Mouse (Mus musculus): ENCODE measurements around the gene Nupr1.

The Nupr1 gene

GRCm38 (mm10) chr7:126643244-126643617 is 12.6 kb upstream of the Nupr1 start:
- peak; percentile 71 for DNase-seq (ENCODE audit: low spot score)

DNA sequence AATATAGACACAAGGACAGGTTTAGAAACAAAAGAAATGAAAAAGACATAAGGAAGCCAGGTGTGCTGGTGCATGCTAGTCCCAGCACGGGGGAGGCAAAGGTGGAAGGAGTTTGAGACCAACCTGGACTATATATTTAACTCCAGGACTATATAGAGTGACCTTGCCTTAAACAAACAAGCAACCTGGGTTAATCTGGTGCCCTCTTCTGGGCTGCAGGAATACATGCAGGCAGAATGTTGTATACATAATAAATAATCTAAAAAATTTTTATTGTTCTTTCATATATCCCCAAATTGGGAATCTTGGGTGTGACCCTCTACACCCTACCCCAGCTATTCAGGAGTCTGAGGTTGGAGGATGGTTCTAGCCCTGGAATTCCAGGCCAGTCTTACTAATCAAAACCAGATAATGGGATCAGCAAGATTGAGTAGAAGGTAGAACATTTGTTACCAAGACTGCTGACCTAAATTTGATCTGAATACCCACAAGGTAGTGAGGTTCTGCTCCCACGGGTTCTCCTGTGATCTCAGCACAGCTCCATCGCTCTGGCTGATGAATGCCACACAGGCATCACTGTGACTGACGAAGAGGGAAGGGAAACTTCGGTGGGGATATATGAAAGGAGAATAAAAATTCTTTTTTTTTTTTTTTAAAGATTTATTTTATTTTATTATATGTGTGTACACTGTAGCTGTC is 12.0 kb upstream of the Nupr1 start:
- DNase-seq (ENCODE audit: low spot score): no peak

GRCm38 (mm10) chr7:126636733-126637520 is 6.3 kb upstream of the Nupr1 start:
- DNase-seq (ENCODE audit: low spot score): peak; percentile 80

- no peak for DNase-seq (ENCODE audit: low spot score)
Observed at GRCm38 (mm10) chr7:126635375-126635774, 4.7 kb upstream of the Nupr1 start.

DNA sequence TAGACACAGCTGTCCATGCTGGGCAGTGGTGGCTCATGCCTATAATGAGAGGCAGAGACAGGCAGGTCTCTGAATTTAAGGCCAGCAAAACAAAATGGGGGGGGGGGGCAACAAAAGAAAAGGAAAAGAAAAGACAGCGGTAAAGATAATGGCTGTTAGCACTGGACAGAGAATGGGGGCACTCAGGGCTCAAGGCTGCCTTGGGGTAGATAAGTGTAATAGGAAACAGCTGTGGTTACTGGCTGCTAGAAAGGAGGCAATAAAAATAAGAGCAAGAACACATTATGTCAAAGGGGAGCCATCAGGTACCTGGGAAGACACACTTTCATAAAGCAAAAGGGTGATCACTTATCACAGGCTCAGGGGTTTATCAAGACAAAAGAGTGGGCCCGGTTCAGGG is 1.8 kb upstream of the Nupr1 start:
- no peak for DNase-seq (ENCODE audit: low spot score)

GRCm38 (mm10) chr7:126629915-126630314 is 746 bp downstream of the Nupr1 start:
- no peak for DNase-seq (ENCODE audit: low spot score)

DNA sequence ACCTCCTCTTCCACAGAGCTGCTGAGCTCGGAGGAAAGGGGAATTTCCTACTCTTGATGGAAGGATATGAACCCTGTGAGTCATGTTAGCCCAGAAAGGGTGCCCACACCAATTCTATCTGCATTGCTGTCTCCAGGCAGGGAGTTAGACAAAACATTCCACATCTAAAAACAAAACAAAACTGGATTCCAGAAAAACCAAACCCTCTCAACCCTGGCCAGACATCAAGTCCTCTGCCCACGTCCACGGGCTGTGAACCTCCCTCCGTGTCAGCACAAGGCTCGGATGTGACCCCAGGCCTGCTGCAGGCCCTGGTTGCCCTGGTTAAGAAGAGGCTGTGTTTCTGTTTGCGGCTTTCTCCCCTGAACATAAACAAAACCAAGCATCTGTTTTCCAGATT is 2.5 kb downstream of the Nupr1 start:
- no peak for DNase-seq (ENCODE audit: low spot score)

DNA sequence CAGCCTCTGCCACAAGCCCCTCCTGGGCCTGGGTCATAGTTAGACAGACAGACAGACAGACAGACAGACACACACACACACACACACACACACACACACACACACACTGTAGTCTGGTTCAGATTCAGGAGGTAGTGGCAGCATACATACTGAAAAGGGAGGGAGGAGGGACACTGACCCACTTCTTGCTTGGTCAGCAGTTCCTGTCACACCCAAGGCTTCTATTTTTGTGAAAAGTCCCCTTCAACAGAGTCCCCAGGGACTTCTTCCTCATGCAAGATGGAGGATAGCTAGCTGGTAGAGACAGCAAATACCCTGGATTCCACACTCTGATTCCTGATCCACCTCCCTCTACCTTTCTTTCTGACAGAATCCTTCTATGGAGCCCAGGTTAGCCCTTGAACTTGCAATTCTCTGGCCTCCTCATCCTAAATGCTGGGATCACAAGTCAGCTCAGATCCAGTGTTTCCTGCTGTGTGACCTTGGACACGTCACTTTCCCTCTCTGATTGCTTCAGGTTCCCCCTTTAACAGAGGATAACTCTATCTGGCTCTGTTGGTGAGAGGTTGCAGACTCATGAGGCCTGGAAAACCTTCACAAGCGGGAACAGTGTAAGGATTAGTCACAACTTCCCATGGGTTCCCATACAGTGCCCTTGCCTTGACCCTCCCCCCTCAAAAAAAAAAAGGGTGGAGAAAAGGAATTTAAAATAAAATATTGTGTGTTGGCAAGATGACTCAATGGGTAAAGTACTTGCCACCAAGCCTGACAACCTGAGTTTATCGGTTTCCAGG is 4.7 kb downstream of the Nupr1 start:
- DNase-seq (ENCODE audit: low spot score): no peak

DNA sequence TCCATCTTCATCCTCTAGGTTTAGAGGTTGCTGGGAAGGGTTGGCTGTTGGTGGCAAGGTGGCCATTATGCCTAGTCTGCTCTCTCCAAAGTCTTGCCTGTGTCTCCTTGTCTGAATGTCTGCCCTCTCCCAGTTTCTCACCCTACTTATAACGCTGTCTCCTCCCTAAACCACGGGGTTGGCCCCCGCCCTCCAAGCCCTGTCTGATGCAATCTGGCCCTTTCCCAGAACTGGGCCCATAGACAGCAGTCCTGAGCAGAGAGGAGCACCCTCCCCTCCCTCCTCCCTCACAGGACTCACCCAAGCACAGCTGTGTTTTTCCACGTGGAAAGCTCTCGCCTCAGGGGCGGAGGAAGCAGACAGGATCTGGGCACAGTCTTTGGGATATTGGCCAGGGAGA is 5.3 kb downstream of the Nupr1 start:
- peak; percentile 95 for DNase-seq (ENCODE audit: low spot score)

- peak; percentile 30 for DNase-seq (ENCODE audit: low spot score)
Observed at GRCm38 (mm10) chr7:126624774-126625173, 5.9 kb downstream of the Nupr1 start.

DNA sequence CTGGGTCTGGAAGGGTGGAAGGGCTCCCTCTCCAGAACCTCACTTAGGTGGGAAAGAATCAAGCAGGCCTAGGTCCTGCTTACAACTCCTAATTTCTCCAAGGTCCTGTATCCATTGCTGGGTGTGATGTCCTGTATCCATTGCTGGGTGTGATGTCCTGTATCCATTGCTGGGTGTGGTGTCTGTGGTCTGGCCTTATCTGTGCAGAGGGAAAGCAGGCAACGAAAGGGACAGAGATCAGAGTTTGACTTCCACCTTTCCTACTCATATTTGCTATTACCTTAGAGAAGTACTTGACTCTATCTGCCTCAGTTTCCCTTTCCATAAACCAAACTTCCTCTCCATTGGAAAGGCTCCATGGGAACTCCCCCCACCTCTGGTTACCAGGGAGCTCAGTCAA is 7.3 kb downstream of the Nupr1 start:
- no peak for DNase-seq (ENCODE audit: low spot score)

DNA sequence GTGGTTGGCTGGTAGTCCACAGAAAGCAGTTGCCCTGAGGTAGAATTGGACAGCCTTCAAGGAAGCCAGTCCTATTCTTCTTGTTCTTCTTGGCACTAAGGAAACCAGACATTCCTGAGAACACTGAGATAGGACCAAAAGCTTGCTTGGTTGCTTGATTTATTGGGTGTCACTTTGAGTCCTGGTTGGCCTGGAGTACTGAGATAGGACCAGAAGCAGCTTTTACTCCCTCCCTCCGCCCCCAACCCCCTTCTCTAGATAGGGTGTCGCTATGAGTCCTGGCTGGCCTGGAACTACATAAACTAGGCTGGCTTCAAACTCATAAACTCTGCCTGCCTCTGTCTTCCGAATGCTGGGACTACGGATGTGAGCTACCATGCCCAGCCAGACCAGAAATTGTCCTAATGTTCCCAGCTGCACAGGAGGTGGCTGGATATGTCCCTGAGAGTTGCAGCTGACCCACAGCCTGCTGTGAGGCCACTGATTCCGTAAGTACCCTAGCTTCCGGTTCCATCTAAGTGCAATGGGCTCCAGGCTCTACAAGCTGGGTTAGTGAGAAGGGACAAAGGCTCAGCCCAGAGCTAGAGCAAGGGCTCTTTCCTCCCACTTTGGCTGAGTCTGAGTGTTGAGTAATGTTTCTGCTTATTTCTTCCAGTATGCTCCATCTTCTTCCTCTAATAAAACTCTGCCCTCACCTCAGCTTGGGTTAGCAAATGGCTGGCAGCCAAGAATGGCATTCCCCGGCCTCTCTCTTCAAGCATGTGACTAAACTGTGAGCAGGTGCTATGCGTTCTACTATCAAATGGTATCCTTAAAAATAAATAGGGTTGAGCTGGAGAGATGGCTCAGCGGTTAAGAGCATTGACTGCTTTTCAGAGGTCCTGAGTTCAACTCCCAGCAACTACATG is 9.0 kb downstream of the Nupr1 start:
- peak; percentile 53 for DNase-seq (ENCODE audit: low spot score)

- DNase-seq (ENCODE audit: low spot score): no peak
Observed at GRCm38 (mm10) chr7:126619559-126620275, 10.9 kb downstream of the Nupr1 start.

GRCm38 (mm10) chr7:126616707-126617106 is 14.0 kb downstream of the Nupr1 start:
- DNase-seq (ENCODE audit: low spot score): no peak

- DNase-seq (ENCODE audit: low spot score): no peak
Observed at GRCm38 (mm10) chr7:126612736-126613135, 17.9 kb downstream of the Nupr1 start.

GRCm38 (mm10) chr7:126607796-126608195 is 22.9 kb downstream of the Nupr1 start:
- no peak for DNase-seq (ENCODE audit: low spot score)

- DNase-seq (ENCODE audit: low spot score): no peak
Observed at GRCm38 (mm10) chr7:126607064-126607463, 23.6 kb downstream of the Nupr1 start.

- DNase-seq (ENCODE audit: low spot score): no peak
Observed at GRCm38 (mm10) chr7:126606611-126607010, 24.1 kb downstream of the Nupr1 start.

DNA sequence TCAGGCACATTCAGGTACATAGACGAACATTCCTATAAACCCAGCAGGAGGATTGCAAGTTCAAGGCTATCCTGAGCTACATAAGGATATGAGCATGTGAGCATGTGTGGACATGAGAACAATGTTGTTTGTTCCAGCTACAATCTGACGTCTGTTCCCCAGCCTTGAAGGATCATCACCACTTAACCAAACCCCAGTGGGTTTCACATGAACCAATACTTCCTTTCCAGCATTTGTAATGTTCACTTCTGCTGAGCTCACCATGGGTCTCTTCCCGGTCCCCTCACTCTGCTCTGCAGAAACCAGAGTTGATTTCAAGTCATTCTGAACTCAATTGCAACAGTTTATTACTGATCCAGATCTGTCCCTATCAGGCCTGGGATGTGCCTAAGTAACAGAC is 28.0 kb downstream of the Nupr1 start:
- no peak for DNase-seq (ENCODE audit: low spot score)

GRCm38 (mm10) chr7:126601896-126602295 is 28.8 kb downstream of the Nupr1 start:
- no peak for DNase-seq (ENCODE audit: low spot score)

DNA sequence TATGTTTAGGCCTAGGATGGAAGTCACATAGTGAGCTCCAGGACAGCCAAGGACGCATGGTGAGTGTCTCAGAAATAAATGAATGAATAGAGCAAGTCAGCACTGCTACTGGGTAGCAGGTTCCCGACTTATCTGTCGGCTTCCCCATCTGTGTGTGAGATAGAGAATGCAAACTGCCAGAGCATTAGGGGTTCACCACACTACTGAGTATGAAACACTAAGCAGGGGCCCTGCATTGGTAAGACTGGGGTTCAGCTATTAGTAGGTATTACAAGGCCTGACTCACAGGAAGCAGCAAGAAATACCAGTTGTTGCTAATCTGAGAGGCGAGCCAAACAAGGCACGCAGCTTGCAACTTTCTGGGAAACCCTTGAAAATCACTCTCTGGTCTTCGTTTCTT is 31.7 kb downstream of the Nupr1 start:
- DNase-seq (ENCODE audit: low spot score): no peak

Data from lung, postnatal 25 days (tissue).